Mouse (Mus musculus) cortical plate, adult 2 months (tissue): ENCODE data around the gene Trim59. TPM values are rescaled to one million over a fixed set of nuclear protein-coding genes. Genes with fewer than 3 reads are reported as not detected.

Source experiments
- H3K27ac ChIP-seq: fragments of 200-500 bp; 2 replicates; pipeline ENCODE4 v1.5.1; 2012; ENCODE audit warnings: low read length, control low read depth, inconsistent platforms; ENCODE audit not compliant: insufficient read depth
- H3K4me1 ChIP-seq: fragments of 200-500 bp; 2 replicates; pipeline ENCODE4 v1.6.1; 2011; ENCODE audit warnings: low read length; ENCODE audit not compliant: control insufficient read depth, insufficient read depth
- H3K4me3 ChIP-seq: fragments of 200-500 bp; 2 replicates; pipeline ENCODE4 v1.5.1; 2011; ENCODE audit warnings: mild to moderate bottlenecking, low read length, control low read depth; ENCODE audit not compliant: insufficient read depth
- CTCF ChIP-seq: fragments of 200-500 bp; IDR thresholded peaks from 2 replicates; pipeline ENCODE4 v1.5.1; 2011; ENCODE audit warnings: mild to moderate bottlenecking, control low read depth, low read length; ENCODE audit not compliant: insufficient read depth; ENCODE audit errors: extremely low read depth
- POLR2A ChIP-seq: fragments of 200-500 bp; IDR thresholded peaks from 2 replicates; pipeline ENCODE4 v1.6.1; 2011; ENCODE audit warnings: mild to moderate bottlenecking, low read length, control low read depth; ENCODE audit not compliant: insufficient read depth; ENCODE audit errors: extremely low read depth
- polyA plus RNA-seq: library from polyadenylated mRNA; depleted of rRNA; stranded (reverse); fragments of >200 nt; gene quantifications from 2 replicates; pipeline ENCODE4 v1.2.3, GENCODE M21; 2012; rRNA removed

Trim59 gene
- polyA plus RNA-seq, 1 experiment: 13.4 TPM

- no peak overlapping the region for H3K27ac ChIP-seq
- no peaks in the 10 kb centered on the region for H3K4me1 ChIP-seq
- no peak overlapping the region for H3K4me3 ChIP-seq
- TF ChIP-seq CTCF: no peak
- TF ChIP-seq POLR2A: no peak
These were observed 27.4 kb downstream of the Trim59 start for GRCm38 (mm10) chr3:69017181-69017580.

GRCm38 (mm10) chr3:69008873-69009272 lies 35.7 kb downstream of the Trim59 start:
- TF ChIP-seq CTCF (no peak), POLR2A (no peak)
- H3K4me3 ChIP-seq: no peak overlapping the region
- no peaks in the 10 kb centered on the region; the same call in 1 of the 2 replicates for H3K4me1 ChIP-seq
- H3K27ac ChIP-seq: no peak overlapping the region

DNA sequence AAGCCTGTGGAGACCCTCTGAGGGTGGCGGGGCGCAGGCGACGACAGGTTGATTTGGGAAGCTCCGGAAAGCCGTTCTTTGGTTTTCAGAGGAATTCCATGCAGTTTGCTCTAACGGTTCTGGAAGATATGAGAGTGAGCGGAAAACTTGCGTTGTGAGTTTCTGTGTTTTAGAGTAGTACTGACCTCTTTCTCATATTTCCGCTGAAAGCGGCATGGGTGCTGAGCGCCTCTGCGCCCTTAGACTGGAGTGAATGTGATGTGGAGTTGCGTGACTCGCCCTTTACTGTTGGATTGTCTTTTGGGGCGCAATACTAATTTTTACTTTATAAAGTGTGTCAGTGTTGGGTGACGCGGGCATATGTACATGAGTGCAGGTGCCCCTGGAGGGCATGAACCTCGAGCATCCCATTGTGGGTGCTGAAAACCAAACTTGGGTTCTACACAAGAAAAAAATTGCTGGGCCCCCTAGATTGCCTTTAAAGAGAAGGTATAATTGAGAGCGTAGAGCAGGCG lies 38.3 kb downstream of the Trim59 start:
- TF ChIP-seq POLR2A (no peak), CTCF (no peak)
- Histone ChIP-seq H3K4me1 (no peaks in the 10 kb centered on the region; the same call in 1 of the 2 replicates), H3K27ac (no peak overlapping the region), H3K4me3 (peak overlapping the region; percentile 55)

DNA sequence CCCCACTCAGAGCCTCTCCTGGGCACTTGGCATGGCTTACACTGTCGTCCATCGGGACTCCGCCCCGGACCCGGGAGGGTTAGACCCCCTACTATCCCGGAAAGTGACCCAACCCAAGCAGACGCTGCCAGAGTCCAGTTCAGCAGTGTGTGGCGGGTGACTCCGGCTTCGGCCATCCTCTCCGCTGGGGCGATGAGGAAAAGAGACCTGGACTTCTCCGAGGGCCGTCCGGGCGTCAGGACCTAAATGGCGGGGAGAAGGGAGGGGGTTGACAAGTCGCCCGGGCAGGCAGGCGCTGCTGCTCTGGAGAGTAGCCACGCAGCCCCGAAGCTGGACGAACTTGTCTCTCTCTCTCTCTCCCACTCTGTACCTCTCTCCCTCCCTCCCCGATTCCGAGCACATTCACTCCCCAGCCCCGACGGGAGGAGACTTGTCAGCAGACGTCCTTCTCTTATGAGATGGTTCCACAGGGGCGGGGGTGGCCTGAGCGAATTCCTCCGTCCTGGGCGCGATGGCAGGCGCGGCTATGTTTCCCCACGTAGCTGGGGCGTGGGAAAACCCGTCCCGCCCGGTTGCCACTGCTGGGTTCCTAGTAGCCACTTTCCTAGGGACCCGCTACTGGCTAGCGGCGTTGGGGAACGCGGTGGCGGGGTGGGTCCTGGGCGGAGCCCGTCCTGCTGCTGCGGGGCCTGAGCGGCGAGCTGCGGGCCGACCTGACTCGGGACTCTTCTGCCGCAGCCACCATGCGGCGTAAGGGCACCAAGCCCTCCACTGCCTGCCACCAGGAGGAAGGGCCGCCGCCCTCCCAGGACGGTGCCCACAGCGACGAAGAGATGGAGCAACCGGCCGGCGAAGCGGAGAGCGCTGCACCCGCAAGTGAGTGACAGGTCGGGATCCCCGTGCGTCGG lies 39.0 kb downstream of the Trim59 start:
- Histone ChIP-seq H3K27ac (no peak overlapping the region), H3K4me3 (peak overlapping the region; percentile 55)
- TF ChIP-seq POLR2A: no peak
- no peak for TF ChIP-seq CTCF

GRCm38 (mm10) chr3:69004437-69005337 lies 39.9 kb downstream of the Trim59 start, which contains the start of the genes Ift80 and Smc4:
Gene Ift80 (minus strand): TSS chr3:69004570.
Gene Smc4 (plus strand): TSS chr3:69004738.
- peak within 1 kb of the TSS; percentile 55 for H3K4me3 ChIP-seq
- peak within 1 kb of the TSS; percentile 68; the same call in 1 of the 2 replicates for H3K27ac ChIP-seq
- H3K4me1 ChIP-seq: no peaks in the 10 kb centered on the region; the same call in 1 of the 2 replicates
- no peak for TF ChIP-seq CTCF
- TF ChIP-seq POLR2A: peak; percentile 56

More for the DNA sequence above, 39.0 kb downstream of the Trim59 start:
- no peaks in the 10 kb centered on the region; the same call in 1 of the 2 replicates for H3K4me1 ChIP-seq

DNA sequence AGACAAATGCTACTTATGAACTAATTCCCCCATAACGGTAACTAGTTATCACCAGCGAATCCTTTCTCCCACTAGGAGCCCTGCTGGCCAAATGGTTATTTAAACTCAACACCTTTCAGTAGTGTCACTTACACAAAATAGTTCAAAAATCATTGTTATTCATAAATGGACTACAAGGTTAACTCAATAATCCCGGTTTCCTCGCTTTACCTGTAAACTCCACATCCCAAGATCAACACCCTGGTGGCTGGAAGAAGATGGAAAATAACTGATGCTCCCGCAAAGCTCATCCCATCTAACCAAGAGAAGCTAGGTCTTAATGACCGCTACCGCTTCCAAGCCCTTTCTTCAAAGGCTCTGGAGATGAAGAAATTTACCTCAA lies 40.5 kb downstream of the Trim59 start:
- Histone ChIP-seq H3K27ac (no peak overlapping the region), H3K4me1 (no peaks in the 10 kb centered on the region; the same call in 1 of the 2 replicates), H3K4me3 (peak overlapping the region; percentile 55)
- no peak for TF ChIP-seq POLR2A
- TF ChIP-seq CTCF: no peak

DNA sequence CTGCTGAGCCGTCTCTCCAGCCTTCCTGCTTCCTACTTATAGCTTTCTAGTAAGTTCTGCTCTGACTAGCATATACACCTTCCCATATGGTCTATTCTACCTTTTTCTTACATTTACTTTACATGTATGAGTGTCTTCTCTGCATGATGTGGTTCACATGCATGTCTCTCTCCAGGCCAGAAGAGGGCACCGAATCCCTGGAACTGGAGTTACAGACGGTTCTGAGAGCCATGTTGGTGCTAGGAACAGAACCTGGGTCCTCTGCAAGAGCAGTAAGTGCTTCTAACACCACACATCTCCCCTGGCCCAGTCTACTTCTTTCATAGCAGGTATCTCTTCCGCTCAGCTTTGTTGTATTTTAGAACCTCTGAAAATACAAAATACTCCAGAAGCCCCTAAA lies 41.8 kb downstream of the Trim59 start:
- Histone ChIP-seq H3K4me1 (no peaks in the 10 kb centered on the region; the same call in 1 of the 2 replicates), H3K27ac (no peak overlapping the region), H3K4me3 (no peak overlapping the region)
- TF ChIP-seq POLR2A (no peak), CTCF (no peak)

GRCm38 (mm10) chr3:68986550-68986949 lies 58.0 kb downstream of the Trim59 start:
- no peak for TF ChIP-seq CTCF
- no peak for TF ChIP-seq POLR2A
- no peak overlapping the region for H3K27ac ChIP-seq
- no peaks in the 10 kb centered on the region for H3K4me1 ChIP-seq
- no peak overlapping the region for H3K4me3 ChIP-seq

Other genes starting within 250 kb of the Trim59 start
- gene 1110032F04Rik, start 175.2 kb downstream of the Trim59 start, polyA plus RNA-seq: 15.6 and 18.9 TPM in 2 replicates
- 17.0 and 21.4 TPM in 2 replicates for gene Ift80, start 40.2 kb downstream of the Trim59 start, polyA plus RNA-seq
- 4.3 and 4.5 TPM in 2 replicates for gene Smc4, start 40.0 kb downstream of the Trim59 start, polyA plus RNA-seq
- gene Kpna4, start 82.4 kb upstream of the Trim59 start, polyA plus RNA-seq: 31.3 TPM in 2 replicates
- not detected in 2 replicates for gene Arl14, start 177.7 kb upstream of the Trim59 start, polyA plus RNA-seq